Mouse (Mus musculus) urinary bladder, postnatal 14 days (tissue): ENCODE data around the gene Tmem139.

Experiments
- DNase-seq: peaks from one replicate; pipeline ENCODE4 v3.0.0; 2021; ENCODE audit warnings: low spot score

The Tmem139 gene

DNA sequence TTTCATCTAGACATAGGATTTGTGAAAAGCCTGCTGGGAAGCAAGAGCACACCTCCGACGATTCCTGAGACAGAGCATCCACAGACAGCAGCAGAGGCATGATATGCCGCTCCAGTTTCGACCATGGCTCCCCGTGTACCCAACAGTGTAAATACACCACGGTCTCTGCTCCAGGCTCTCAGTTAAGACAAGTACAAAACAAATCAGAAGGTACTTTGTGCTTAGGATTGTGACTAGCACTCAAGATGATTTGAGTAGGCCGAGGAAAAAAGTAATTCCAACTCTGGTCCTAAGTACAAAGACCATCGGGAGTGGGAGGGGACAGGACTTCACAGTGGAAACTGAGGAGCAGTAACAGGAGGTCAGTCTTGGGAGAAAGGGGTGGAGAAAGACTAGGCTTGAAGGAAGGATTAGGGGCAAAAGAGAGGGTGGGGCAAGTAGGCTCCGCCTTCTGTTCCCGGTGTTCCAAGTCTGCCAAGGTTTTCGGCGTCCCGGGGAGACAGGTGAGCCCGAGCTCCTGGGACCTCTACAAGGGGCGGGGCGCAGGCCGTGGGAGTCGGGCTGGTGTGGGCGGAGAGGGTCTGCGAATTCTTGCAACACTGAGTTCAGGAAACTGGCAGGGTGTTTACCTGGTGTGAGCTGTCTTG lies at the start of gene Tmem139:
TSS of gene Tmem139 (plus strand) at position 447 of the 647 bp plus-strand sequence.
- DNase-seq = peak; percentile 25

DNA sequence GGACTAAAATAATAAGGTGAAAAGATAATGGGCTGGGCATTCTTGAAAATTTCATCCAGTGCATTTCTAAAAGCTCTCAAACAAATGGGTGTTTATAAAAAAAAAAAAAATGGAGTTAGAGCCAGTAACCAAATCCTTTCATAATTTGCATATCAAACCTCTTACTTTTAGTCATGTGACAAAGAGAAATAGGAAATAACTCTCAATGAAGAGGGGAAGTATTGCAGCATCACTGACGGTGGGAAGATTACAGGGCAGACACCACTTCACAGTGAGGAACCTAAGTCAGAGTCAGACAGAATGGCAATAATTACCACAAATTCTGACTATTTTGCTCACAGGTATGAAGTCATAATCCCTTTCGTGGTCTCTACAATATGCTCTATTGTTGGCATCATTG lies 46.7 kb upstream of the Tmem139 start, which contains the start of gene Tas2r144:
TSS of gene Tas2r144 (plus strand) at position 301 of the 400 bp plus-strand sequence.
- no peak for DNase-seq

DNA sequence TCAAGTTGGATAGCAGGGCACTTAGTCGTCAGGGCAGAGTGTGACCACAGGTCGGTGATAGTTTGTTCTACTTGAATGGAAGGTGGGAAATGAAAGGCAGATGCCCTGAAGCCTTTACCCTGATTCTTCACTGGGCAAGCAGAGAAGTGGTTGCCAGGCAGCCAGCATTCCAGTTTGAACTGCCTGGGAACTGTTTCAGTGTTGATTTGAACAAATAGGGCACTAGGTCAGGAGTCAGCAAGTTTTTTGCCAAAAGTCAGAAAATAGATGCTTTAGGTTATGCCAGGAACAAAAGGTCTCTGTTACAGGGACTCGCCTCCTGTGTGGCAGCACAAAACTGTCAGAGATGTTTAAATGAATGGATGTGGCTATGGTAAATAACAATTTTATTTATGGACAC lies 39.5 kb upstream of the Tmem139 start:
- no peak for DNase-seq

DNA sequence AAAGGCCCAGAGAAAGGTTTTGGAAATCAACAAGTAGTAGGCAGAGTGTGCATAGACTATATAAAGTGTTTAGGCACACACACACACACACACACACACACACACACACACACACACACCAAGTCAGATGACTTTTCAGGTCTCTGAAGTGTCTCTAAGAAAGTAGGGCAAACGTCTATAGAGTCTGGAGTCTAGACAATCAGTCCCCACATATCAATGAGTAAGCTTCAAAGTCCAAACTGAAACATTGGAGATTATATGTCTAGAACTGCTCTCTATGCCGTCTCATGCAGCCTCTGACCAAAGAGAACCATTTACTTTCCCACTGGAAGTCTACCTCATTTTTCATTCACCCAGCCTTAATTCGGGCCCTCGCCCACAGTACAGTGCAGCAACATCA lies 36.7 kb upstream of the Tmem139 start:
- no peak for DNase-seq

DNA sequence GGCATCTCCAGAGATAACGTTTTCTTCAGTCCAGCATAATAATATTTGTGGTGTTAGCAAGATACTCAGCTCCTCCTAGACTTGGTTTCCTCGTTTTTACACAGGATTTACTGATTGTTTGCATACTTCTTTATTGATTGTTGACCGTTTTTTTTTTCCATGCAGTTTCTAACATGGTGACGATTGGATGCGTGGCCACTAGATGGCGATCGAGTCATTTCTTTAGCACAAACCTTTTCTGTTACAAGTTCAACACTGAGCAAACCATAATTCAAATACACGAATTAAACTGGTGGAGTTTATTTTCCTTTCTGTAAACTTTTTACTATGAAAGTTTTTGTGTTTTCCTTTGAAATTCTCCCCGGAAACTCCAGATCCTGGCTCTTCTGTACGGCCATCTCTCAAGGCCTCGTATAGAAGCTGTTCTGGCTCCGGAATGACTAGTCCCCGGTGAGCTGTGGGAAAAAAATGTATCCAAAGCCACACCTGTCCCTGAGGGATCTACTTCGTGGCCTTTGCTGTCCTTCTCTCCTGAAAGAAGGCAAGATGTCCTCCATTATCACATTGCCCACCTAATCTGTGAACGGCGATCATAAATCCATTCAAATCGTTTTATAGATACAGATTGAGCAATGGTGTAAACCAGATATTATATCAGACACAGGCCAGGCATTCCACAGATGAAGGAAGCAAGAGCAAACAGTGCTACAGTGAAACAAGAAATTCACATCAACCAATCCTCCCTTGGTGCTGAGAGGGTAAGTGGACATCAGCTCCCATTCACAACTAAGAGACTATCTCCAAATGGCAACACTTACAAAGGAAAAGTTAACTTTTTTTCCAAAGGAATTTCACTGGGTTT lies 34.3 kb upstream of the Tmem139 start:
- DNase-seq = peak; percentile 71

DNA sequence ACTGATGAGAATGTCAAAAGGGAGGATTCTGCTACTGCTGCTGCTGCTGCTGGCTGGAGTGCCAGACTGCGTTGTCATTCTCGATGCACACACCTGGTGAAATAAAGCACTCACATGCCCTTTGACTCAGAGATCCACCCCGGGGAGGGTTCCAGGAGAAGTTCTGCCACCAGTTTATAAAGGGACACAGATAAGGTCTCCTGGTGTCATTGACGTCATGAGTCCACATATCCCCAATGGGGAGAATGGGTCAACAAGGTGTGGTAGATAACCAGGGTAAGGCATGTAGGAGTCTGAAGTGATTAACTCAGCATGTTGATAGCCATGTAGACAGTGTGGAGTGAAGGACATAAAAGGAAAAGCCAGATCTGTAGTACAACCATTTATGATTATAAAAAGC lies 32.2 kb upstream of the Tmem139 start:
- no peak for DNase-seq

DNA sequence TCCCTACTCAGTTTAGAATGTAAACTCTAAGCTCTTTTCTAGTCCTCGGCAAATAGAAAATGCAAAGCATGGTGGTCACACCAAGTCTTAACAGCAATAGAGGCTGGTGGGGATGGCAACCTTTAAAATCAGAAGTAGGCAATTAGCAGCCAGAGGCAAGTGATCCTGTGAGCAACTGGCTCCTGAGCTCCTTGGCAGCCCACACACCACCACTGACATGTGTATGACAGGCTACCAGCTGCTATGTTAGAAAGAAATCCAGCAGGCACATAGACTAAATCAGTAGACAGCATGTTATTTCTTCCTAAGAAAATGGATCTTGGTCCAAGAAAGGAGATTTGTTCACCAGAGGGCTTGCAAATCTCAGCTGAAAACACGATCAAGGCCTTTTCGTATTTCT lies 30.6 kb upstream of the Tmem139 start:
- no peak for DNase-seq

DNA sequence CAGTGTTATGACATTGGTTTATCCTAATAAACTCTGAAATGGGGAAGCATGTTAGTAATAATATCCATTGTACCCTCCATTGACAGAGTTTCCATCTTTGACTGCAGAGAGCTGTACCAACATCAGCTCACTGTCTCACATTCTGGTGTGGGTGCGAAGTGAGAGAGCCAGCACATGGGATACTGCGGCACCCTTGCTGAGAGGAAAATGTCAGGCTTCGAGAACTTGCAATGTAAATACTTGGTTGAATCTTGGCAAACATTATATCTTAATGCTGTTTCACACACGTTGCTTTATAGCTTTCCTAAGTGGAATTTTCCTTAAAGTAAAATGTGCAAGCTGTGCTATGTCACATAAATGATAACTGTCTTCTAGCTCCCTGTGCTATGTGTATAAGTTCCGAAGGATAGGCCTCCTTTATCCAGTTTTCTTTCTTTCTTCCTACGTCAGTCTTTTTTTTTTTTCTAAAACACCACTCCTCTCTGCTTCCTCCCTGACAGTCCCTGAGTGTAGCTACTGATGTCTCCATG lies 24.4 kb upstream of the Tmem139 start:
- DNase-seq = no peak

DNA sequence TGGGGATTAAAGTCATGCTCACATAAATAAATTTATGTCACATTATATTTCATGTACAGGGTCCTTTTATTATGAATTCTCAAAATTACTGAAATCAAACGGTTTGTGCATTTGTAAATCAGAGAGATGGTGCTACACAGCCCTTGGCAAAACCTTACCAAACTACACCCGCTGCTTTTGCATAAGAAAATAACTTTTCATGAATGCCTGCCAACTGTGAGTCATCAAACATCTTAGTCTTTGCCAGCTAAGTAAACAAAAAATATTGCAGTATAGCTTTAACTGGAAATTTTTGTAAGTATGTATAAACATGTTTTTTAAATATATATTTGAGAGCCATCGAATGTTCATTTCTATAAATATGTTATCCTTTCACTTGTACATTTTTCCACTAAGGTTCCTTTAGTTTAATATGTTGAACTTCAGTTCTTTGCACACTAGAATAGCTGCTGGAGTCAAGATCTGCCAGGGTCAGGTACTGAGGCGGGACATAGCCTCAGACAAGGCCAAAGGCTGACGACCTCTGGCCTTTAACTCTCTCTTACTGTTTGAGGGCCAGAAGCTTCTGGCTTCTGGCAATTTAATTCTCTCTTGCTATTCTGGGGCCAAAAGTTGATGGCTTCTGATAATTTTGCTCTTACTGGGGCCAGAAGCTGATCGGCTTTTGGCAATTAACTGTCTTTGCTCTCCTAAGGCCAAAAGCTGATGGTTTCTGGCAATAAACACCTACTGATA lies 20.3 kb upstream of the Tmem139 start:
- DNase-seq = no peak

DNA sequence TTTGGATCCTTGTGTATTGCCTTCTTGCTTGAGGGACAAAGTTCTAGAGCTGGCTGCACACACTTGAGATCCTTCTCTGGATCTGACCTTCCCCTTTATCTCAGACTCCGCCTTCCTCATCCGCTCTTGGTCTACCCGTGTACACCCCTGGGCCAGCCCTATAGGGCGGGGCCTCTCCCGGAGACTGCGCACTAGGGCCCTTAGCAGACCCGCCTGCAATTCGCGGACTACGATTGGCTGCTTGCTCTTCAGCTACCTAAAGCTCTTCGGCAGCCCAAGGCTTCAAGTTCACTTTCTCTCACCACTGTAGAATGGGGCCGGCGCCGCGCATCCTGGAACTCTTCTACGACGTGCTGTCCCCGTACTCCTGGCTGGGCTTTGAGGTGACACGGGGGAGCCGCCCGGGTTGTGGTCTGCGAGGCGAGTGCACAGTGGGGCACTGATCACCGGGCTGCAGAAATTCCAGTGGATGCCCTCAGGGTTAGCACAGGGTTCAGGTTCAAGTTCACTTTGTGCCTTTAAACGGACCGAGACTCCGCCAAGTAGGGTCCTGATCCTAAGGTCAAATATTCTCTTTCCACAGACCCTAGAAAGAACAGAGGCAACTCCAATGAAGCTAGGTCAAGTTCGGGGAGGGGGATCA lies 15.9 kb upstream of the Tmem139 start, which contains the start of gene Gstk1:
TSS of gene Gstk1 (plus strand) at position 225 of the 643 bp plus-strand sequence.
- DNase-seq = peak; percentile 83

DNA sequence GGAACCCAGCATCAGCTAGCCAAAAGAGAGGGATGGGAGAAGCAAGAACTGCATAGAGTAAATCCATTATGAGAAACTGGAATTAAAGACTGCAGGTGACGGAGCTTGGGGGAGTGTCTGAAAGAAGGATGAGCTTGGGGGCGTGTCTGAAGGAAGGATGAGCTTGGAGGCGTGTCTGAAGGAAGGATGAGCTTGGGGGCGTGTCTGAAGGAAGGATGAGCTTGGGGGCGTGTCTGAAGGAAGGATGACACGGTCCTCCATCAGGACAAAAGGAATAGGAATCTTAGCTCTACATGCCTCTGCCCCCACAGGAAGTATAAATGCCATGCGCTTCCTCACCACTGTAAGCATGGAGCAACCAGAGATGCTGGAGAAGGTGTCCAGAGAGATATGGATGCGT lies 14.6 kb upstream of the Tmem139 start:
- no peak for DNase-seq

DNA sequence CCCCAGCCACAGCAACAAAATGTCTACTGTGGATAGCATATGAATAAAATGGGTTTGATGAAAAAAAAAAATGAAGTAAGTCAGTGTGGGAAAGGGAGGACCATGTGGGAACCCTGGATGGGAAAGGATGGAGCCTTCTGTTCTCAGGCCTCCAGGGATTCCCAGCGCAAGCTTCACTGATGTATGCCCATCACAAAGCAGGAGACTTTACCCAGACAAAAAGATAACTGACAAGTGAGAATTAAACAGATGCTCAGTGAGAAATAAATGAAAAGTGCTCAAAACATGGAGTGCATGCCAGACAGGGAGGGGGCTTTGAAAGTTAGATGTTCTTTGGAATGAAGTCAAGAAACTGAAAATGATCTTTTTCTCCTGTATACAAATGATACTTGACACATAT lies 13.8 kb upstream of the Tmem139 start:
- no peak for DNase-seq

DNA sequence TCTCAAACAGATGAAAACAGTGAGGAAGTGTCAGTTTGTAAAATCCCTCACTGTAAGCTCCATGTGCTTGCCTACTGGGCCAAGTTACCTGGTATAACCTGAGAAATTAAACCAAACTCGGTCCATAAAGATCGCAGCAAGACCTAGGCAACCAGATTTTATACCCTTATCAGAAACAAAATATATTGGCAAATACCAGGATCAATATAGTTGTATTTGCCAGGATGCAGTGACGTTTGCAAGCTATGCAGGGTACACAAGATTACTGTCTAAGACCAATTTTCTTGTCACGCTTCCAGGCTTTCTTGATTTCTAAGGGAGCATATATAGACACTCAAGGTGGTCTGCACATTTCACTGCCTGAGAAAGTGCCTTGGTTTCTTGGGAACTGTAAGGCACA lies 10.0 kb upstream of the Tmem139 start:
- DNase-seq = no peak

DNA sequence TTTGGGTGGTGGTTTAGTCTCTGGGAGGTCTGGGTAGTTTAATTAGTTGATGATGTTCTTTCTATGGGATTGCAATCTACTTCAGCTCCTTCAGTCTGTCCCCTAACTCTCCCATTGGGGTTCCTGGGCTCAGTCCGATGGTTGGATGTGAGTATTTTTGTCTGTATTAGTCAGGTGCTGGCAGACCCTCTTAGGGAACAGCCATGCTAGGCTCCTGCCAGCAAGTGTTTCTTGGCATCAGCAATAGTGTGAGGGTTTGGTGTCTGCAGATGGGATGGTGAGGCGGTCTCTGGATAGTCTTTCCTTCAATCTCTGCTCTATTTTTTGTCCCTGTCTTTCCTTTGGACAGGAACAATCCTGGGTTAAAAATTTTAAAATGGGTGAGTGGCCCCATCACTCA lies 8.7 kb upstream of the Tmem139 start:
- DNase-seq = no peak

DNA sequence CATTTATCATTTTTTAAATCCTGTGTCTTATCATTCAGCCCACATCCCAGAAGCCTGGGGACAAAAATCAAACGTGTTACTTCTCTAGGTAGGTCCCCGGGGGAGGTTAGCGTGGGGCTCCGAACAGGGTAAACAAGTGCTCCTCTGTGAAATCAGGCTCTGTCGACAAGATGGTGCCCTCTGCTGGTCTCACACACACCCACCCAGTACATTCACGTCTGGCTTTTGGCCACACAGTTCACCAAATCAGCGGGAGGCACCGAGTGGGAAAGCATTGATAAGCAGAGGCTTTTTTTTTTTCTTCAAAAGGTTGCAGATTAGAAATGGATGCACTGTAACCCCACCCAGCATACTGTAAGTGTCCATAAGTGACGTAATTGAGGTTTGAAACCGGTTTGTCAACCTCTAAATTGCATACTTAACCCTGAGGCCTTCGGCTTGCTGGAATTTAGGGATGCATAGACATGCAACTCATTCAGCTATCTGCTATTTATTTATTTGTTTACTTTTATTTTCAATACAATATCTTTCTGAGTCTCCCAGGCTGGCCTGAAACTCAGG lies 4.4 kb upstream of the Tmem139 start:
- peak; percentile 62 for DNase-seq

DNA sequence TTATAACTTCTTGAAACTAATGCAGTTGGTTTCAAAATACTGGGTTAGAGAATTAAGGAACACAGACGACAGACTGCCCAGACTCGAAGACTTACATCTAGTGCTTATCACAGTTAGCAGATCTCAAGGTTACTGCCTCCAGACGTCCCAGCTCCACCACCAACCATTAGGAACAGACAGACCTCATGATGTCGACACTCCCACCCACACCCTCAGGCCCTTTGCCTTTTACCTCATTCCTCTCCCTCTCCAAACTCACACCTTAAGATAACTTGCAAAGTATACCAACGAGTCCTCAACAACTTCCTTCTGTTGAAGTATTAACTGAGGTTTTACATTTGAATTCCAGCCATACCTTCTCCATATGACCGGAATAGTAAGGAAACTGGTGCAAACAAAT lies 1.3 kb upstream of the Tmem139 start:
- no peak for DNase-seq

DNA sequence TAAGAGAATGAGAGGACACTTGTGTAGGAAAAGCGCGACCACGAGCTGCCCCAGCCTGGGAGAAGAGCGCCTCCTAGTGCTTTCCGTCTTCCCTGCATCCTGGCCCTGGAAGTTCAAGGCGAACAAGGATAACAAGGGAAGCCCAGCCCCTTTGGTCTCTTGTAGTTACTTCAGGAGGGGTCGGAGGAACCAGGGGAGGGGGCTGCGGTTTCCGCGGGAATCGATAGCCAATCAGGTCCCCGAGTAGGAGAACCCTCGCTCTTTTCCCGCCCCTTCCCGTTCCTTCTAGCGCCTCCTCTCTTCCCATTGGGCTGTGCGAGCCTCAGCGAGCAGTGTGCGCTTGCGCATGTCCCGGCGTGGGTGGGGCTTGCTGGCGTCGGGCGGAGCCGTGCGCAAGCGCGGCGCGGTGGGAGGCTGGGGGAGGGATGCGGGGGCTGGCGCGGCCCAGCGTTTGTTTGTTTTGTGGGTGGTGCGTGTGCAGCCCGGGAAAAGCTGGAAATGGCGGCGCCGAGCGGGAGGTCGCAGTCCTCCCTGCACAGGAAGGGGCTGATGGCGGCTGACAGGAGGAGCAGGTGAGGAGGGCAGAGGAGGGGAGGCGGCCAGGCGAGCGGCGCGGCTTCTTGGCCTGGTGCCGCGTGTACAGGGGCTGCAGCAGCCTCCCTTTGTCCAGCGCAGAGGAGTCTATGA lies 3.0 kb downstream of the Tmem139 start, which contains the start of gene Casp2:
TSS of gene Casp2 (plus strand) at position 360 of the 687 bp plus-strand sequence.
- peak; percentile 99 for DNase-seq

DNA sequence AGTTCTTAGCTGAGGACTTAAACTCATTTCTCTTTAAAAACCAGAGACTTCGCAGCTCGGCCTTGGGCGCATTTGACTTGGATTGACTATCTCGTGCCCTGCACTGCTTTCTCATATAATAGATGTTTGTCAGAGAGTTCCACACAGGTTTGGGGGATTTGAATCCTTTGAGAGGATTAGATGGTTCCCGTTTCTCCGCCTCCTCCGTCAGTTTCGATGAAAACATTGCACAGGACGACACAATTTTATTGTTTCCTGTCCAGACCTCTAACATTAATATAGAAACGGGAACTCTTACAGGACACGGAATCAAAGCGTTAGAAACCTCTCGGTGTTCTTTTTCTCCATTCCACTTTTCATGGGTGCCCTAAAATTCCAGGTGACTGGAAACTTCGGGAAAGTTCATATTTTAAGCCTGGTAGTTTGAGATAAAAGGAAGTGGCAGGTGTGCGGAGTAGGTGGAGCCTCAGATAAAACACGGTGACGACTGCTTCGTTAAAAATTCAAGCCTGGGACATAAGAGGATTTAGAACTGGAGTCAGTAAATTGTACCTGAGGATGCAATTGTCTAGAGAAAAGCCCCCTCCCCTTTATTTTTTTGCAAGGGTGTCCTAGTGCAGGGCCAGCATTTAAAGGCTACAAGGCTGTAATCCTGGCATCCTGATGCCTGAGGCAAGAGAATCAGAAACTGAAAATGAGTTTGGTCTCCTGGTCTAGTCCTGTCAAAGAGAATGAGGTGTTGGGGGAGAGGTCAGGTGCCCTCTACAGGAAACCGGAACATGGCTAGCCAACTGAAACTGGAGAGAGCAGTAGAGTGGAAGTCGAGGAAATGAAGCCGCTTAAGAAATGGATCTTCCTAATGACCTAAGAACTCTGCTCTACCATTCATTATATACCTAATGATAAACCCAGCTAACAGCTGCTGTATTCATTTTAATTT lies 3.9 kb downstream of the Tmem139 start:
- no peak for DNase-seq

DNA sequence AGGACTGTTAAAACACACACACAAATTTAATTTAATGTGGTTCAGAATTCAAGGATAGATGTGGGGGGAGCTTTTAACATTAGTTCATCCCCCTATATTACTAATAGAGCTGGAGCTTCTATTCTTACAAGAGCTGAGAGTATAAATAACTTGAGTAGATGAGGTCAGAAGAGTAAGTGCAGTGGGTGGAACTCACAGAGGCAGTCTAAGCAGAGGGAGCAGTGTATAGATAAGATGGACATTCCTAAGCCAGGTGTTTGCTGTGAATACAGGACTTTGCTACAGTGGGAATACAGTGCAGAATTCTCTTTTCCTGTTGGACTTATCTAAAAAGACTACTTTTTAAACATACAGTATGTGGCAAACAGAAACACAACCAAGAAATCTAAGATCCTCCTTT lies 9.0 kb downstream of the Tmem139 start:
- no peak for DNase-seq

DNA sequence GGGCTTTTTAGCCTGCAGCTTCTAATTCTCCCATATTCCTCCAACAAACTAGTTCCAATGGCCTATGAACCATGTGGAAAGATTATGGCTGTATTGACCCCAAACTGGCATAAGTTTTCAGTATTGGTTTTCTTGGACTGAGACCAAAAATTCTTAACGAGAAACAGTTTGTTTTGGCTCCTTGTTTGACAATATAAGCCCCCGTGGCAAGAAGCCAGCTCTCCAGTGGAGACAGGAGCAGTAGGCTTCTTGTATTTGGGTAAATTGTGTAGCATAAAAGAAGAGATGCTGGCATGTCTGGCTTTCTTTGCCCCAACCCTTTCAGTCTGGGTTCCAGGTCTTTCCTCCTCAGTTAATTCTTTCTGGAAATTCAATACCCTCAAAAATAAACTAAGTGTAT lies 14.4 kb downstream of the Tmem139 start:
- no peak for DNase-seq
